Mouse (Mus musculus) cerebral cortex, adult 2 months (tissue): ENCODE results near the gene Olfr6.

Experiments used
- WGBS: fragments of 180-500 bp; shearing (Covaris S2); methylation state at CpG from one replicate; pipeline ENCODE4 v1.1.7; 2018; 5-methylcytosine and 5-hydroxymethylcytosine counted together

Olfr6 gene

DNA sequence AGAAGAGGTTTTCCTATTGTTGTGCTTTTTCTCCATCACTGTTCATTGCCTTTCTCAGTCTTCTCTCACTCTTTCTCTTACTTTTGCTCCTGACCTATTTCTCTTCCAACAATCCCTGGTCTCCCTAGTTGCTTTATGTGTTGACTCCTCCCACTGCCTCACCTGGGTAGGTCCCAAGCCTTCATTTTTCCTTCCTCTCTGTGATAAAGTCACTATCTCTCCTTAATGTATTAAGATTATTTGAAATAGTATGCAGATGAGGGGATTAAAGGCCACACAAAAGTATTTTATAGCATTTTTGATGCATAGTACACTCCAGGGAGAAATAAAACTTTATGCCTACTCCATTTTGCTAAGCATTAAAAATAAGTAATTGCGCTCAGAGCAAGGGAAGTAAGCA is at the start of gene Olfr6:
Olfr6 (minus strand) TSS at position 101 of the 400 bp plus-strand sequence.
- 83% methylated on average over 1 of the region's 1 CpGs for WGBS

DNA sequence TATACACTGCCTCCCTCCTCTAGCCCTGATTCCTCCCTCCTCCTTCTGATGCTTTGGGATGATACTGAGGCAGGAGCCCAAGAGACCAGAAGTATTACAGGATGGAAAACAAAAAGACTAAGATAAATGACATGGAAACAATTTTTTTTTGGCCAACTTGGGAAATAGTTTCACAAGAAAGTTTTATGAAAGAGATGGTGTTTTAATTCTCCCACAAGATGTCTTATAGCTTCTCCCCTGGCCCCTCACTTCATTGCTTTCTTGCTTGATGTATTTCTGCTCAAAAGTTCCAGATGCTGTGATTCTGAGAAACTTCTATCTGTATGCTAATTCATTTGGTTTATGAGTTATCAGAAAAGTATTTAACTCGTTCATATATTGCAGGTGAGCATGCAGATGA is 42.2 kb upstream of the Olfr6 start, which contains the start of gene Olfr2:
Olfr2 (minus strand) TSS at position 101 of the 400 bp plus-strand sequence.
- WGBS, result 48% methylated on average over 1 of the region's 1 CpGs

GRCm38 (mm10) chr7:107004169-107004568 is 40.4 kb upstream of the Olfr6 start:
- 59% methylated on average over 3 of the region's 3 CpGs for WGBS

GRCm38 (mm10) chr7:107000798-107001197 is 37.1 kb upstream of the Olfr6 start:
- 87% methylated on average over 7 of the region's 7 CpGs for WGBS

GRCm38 (mm10) chr7:106985236-106985635 is 21.5 kb upstream of the Olfr6 start:
- WGBS, result 88% methylated on average over 3 of the region's 3 CpGs

DNA sequence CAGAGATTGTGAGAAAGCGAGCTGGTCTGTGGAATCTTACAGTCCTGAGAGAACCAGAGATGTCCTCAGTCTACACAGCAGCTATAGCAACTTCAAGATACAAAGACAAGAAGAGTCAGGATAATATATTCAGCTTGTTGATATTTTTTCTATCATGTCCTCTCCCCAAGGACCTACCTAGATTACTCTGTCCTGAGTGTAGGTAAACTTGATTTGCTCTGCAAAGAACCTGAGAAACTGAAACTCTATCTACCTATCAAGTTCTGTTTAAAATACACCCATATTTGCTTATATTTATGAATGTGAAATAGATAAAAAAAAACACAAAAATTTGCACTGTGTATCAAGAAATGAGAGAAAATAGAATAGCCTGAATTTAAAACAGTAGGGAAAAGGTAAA is 11.6 kb upstream of the Olfr6 start, which contains the start of gene Olfr711:
Olfr711 (minus strand) TSS at position 101 of the 400 bp plus-strand sequence.
- 71% methylated on average over 1 of the region's 1 CpGs for WGBS

DNA sequence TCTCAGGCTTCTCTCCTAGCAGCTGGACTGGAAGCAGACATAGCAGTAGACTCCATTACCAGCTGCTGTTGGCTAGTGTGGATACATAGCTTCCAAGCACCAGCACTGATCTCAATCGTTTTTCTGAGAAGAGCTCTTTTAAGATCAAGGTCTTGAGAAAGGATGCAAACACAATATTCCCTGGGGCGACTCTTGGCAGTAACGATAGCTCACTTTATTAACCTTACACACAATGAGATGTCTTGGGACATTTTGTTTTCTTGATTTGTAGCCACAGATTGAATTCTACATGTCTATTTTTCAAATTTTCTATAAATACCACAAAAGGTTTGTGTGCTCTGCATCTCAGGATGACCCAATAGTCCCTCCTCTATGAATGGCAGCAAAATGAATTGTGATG is 15.5 kb downstream of the Olfr6 start, which contains the start of gene Olfr710:
Olfr710 (minus strand) TSS at position 101 of the 400 bp plus-strand sequence.
- WGBS, result 73% methylated on average over 3 of the region's 3 CpGs

DNA sequence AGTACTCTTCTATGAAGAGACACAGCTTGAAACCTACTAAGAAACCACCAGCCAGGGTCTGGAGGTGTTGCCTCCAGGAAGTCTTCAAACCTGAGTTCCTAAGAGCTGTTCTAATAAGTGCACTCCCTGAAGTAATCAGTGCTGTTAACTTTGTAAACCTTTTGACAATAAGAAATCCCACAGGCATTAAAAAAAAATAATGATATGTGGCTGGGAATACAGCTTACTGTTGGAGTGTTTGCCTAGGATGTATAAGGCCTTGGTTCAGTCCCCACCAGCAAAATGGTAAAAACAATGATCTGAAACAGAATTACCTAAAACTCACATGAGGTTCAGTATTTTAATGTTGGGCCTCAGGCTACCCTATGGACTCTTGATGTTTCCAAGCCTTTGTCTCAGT is 31.6 kb downstream of the Olfr6 start, which contains the start of gene Olfr709-ps1:
Olfr709-ps1 (minus strand) TSS at position 101 of the 400 bp plus-strand sequence.

DNA sequence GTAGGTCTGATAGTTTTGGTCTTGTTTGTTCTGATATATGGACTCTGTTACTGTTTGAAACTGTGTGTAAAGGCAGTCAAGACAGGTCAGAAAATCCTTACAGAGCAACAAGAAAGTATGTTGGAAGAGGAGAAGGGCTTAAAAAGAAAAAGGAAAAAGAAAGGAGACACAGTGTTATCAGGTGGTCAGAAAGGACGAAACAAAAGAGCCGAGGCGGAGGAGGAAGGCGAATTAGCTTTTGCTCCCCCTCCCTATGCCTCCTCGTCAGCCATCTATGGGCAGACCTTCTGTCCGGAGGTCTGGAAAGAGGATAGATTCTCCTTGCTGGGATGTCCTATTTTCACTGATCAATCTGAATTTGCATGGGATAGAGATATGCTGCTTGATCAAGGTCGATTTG is 42.8 kb downstream of the Olfr6 start:
- WGBS, result 87% methylated on average over 7 of the region's 7 CpGs

GRCm38 (mm10) chr7:106907676-106908075 is 56.1 kb downstream of the Olfr6 start, which contains the start of gene Olfr1532-ps1:
TSS of gene Olfr1532-ps1 (plus strand) at chr7:106908001.
- 70% methylated on average over 2 of the region's 2 CpGs for WGBS
